Mouse (Mus musculus): ENCODE data around the gene Wnk3.
"Not testable (repeated sequence)": the region's sequence is repeated elsewhere in the genome, so short reads cannot be mapped to it uniquely, and the experiment has no call there.

Gene Wnk3

DNA sequence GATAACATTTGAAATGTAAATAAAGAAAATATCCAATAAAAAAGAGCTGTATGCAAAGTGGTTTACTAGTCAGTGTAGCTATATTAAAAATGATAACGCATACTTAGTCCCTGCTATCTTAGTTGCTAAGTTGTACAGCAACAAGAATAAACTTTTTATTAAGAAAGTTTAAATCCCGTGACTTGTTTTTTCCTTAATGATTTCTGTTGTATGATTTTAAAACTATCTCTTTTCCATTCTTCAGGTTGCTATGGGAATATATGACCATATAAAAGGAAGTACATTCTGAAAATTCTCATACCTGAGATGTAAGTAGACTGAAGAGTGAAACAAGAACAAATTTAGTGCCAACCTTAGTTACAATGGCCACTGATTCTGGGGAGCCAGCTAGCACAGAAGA, at the start of gene Wnk3:
Wnk3 (plus strand) TSS at position 301 of the 400 bp plus-strand sequence.
- DNase-seq: no peak

DNA sequence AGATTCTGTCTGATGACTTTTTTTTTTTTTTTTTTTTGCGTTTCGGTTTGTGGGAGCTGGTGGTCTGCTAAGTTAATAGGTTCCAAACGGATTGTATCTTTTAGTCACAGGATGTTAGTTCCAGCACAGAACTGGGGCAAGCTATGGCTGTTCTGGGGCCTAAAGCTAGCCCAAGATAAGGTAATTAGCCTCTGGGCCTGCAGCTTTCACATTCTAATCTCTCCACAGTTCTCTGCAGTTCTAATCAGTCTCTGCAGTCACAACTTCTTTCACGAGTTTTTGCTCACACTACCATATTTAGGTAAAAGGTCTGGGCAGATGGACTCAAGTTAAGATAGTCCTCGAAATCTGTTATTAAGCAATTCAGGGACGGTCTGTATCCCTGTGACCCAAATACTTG, 39.5 kb upstream of the Wnk3 start:
- no peak for DNase-seq

DNA sequence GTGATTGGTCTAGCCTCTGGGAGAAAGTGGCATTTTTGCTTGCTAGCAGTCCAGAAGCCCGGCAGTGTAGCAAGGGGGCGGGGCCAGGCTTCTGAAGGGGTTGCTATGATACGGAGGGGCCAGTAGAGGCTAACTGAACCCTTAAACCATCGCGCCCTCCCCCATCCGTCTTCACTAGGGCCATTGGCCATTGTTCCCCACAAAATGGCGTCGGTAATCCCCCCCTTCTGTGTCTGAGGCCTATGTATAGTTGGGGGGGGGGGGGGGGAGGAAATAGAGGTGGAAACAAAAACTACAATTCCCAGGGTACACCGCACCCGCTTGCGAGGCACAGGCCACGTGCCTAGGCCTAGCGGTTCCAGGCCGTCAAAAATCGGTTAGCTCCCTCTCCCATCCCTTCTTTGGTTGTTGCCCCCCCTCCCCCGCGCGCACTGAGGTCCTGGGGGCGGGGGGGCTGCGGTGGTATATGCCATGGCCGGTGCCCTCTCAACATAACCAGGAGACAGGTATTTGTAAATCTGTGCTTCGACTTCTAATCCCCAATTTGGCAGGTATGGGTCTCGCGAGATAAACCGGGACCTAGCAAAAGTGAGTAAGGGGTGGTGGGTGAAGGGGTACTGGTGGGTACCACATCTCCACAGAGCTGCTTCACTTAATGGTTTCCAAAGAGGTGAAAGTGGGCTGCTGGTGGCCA, 29.3 kb upstream of the Wnk3 start:
- DNase-seq: peak; percentile 76

DNA sequence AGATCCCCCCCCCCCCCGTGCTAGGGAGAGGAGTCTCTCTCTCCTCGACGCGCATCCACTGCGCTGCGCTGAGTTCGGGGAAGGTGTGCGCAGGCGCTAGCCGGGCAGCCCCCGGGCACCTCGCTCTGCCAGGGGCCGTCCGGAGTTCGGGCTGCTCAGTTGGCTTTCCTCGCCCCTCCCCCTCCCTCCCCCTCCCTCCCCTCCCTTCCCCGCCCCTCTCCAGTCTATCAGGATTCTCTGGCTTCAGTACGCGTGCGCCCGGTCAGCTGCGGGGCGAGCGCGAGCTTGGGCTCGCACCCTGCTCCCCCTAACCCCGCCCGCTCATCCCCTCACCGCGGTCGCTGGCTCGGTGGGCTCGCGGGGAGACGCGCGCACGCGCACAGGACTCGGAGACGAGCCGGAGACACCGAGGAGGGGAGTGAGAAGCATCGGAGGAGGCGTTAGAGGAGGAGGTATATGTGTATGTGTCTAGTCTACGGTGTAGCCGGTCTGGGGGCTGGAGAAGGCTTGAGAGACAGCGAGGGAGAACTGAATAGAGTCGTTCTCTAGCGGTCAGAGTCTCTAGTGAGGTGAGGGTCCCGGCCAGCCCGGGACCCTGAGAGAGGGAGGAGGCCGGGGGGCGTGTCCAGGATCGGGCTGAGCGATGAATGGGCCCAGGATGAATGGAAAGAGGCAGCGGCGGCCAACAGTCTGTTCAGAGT, 28.5 kb upstream of the Wnk3 start:
- DNase-seq: peak; percentile 81

DNA sequence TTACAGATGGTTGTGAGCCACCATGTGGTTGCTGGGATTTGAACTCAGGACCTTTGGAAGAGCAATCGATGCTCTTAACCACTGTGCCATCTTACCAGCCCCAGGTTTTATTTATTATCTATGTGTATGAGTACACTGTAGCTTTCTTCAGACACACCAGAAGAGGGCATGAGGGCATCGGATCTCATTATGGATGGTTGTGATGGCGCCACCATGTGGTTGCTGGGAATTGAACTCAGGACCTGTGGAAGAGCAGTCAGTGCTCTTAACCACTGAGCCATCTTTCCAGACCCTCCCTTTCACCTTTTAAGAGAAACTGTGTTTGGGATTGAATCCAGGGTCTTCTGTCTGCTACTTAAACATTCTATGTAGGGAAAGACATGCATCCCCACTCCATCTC, 24.7 kb upstream of the Wnk3 start:
- DNase-seq: not testable (repeated sequence)

DNA sequence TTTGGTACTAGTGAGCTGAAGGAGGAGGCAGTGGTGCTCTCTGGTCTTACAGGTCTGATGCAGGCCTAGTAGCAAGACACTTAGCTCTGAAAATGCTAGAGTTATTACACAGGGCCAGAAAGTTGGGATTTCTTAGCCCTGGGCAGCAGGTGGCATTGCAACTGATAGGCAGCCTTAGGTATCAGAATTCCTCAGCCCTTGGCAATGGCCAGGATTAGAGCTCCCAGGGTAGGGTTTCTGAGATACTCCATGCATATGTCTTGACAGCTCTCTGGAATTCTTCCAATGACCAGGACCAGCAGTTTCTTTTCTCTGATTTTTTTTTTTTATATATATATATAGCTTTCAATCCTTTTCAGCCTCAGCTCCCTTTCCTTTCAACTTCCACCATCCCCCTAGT, 100.5 kb downstream of the Wnk3 start:
- no peak for DNase-seq

DNA sequence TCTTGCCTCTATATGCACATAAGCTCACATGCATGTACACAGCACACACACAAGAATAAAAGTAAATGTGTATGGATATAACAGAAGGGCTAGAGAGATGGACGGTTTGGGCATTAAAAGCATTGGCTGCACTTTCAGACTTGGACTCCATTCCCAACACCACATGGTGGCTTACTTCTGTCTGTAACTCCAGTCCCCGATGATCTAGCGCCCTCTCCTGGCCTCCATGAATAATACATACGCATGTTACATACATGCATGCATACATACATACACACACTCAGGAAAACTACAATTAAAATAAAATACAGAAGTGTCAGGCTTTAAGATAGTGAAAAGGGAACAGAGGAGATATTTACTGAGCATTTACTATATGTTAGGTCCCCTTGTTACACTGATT, 115.9 kb downstream of the Wnk3 start:
- DNase-seq: no peak

DNA sequence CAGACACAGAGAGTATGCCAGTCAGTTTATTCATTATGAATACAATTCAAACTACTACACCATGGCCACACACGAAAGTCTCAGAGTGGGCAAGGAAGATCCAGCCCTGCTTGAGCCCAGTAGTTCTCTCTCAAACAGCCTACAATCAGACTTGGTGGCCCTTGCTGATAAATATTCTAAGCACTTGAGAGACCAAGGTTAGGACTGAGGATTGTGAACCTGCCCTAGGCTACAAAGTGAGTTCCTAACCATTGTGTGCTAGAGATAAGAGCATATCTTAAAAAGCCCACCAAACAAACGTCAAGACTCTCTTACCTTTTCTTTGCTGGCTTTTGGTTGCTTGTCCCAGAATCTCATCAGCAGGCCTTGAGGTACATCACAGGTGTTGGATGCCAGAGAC, 135.7 kb downstream of the Wnk3 start:
- DNase-seq: no peak

DNA sequence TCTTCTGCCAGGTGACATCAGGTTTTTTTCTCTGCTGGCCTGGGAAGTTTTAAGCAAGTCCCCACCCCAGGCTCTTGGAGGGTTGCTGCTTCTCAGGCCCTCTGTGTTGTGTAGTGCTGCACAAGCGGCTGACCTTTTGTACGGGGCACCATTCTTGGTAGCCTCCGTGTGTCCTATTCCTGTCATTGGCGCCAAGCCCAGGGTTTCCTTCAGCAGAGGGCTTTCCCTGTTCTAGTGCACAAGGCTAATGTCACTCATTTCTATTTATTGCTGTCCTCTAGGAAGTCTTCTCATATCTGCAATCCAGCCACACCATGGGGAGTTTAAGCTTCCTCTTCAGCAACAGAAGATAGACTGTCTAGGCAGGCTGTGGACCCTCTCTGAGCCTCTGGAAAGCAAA, 139.9 kb downstream of the Wnk3 start:
- DNase-seq: peak; percentile 6

DNA sequence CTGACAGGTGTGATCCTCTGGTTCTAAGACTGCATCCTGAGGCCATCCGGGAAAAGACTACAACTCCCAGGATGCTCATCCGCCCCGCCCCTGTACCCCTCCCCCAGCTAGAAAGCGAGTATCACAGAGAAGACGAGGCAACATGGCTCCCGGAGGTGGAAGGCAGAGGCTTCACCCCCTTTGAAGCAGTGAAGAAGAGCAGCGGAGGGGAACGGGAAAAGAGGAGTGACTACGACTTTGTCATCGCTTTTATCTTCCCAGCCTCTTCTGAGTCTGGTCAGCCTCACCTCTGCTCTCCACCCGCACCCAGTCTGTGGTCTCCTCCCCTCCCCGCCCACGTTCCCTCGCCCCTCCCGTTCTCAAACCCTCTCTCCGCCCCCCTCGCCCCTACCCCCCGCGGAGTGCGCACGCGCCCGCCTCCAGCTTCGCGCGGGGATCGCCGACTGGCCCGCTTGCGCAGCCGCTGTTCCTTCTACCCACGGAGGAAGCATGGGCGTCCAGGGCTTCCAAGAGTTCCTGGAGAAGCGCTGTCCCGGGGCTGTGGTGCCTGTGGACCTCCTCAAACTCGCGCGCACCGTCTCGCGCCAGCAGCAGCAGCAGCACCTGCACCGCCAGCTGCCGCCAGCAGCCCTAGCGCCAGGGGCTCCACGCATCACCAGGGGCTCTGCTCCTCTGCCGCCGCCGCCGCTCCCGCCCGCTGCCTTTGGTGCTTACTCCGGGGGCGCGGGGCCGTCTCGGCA, 146.1 kb downstream of the Wnk3 start, which contains the start of gene Fam120c:
Fam120c (plus strand) TSS at position 415 of the 740 bp plus-strand sequence.
- peak; percentile 85 for DNase-seq

DNA sequence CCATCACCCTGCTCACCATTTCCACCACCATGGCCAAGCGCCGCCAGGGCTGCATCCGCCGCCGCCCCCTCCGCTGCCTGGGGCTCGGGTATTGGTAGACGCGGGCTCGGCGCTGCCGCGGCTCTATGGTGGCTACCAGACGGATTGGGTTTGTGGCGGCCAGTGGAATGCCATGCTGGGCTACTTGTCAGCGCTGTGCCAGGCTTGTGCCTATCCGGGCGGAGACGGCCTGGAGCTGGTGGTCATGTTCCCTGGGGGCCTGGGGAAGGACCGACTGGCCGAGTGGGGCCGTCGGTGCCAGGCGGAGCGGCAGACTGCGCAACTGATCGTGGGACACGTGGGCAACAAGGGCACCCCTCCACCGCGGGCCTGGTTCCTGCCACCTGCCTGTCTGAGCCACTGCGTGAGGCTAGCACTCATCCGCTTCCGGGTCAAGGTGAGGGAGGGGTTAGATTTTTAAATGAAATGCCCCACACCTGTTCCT, 146.7 kb downstream of the Wnk3 start:
- peak; percentile 75 for DNase-seq

DNA sequence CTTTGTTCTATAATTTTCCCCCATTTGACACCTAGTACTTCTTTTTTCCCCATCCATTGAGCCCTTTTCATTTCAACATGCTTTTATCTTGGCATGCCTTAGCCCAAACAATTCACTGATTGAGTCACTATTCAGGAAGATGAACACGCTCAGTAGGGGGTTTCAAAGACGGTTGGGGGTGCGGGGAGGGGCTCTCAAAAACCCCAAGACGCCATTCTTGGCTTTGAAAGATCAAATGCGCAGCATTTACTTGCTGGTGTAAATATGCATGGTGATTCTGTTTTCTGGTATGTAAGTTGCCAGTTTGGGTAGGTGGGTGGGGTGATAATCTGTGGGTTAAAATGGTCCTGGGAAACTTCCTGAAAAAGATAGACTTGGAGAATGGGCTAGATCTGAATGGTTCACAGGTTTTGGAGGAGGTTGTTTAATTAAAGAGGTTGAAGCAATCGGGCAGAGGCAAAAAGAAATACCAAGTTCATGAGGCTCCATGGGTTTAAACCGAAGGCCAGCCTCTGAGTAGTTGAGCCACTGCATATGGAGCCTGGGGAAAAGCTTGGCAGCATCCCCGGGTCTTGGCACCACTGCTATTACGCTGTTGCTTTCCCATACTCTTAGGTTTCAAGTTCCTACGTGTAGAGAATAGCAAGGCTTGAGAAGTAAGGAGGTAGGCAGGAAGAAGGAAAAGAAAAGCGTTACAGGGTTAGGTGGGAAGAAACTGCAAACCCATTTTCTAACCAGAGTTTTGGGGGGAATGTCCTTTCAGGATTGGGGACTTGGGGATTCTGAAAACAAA, 147.7 kb downstream of the Wnk3 start:
- DNase-seq: peak; percentile 29

DNA sequence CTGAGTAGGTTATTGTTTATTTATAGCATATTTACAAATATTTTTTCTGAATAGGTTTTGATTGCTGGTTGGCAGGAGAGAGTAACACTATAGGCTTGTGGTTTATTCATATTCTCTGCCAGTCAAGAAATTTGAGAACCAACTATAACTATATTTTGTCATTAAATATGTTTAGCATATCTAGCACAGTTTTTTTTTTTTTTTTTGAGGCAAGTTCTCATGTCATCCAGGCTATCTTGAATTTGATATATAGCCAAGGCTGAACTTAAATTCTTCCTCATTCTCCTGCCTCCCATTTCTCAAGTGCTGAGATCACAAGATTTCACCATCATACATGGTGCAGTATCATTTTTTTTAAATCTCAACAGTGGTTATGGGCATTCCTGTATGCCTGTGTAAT, 149.4 kb downstream of the Wnk3 start:
- DNase-seq: no peak

DNA sequence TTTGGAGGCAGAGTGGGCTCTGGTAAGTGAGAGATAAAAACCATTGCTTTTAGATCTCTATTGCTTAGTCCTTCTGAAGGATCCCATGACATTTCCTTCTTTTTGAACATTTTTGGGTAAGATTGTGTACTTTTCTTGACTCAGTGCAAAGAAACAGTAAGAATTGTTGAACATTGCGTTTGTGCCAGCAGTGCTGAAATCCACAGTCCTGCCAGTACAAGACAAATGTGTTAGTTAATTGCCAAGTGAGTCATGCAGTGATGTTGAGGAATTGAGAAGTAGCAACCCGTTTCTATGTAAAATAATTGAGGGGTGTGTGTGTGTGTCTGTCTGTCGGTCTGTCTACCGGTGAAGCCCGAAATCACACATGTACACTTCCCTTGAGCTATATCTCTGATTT, 151.4 kb downstream of the Wnk3 start:
- no peak for DNase-seq

Measured in cerebellum, adult 11-12 months (tissue).